Mouse (Mus musculus) ovary, postnatal 14 days (tissue): ENCODE measurements at regions not wholly inside any gene's neighbourhood (a gene's known extent, or its start where the extent isn't known, plus 50 kb on each side); places are given as distances from the start of the nearest gene placed in this dataset.

Source experiments
- DNase-seq: peaks from one replicate; pipeline ENCODE4 v3.0.0; 2022; ENCODE audit warnings: low spot score

- no peak for DNase-seq
These were observed 247.6 kb upstream of the Habp2 start for GRCm38 (mm10) chr19:56039091-56040004.

- DNase-seq, result no peak
These were observed 245.0 kb upstream of the Habp2 start for GRCm38 (mm10) chr19:56041930-56042329.

DNA sequence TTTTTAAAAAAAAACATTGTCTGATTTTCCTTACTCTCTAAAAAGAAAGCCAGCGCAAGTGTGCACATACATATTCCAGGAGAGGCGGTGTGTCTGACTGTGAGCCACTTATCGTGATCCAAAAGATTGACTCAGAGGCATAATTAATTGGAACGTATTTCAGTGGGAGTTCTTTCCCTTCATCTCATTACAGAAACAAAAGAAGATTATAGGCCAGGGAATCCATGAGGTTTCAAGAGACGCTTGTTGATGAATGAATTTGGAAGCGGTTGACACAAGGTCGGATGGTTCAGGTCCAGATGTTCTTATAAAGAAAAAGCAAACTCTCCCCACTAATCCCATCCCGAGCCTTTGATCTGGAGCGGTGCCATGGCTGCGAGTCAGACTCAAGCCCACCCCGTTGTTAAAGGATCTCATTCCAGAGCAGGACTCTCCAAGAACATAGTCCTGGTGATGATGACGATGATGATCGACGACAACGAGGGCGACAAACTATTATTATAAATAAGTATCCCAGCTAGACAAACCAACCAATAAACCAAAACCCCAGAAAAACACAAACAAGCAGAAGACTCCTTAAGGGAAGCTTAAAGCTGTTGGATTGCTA lies 240.1 kb upstream of the Habp2 start:
- no peak for DNase-seq

GRCm38 (mm10) chr19:56054186-56054585 lies 232.8 kb upstream of the Habp2 start:
- no peak for DNase-seq

- DNase-seq, result no peak
These were observed 230.5 kb upstream of the Habp2 start for GRCm38 (mm10) chr19:56056397-56056796.

DNA sequence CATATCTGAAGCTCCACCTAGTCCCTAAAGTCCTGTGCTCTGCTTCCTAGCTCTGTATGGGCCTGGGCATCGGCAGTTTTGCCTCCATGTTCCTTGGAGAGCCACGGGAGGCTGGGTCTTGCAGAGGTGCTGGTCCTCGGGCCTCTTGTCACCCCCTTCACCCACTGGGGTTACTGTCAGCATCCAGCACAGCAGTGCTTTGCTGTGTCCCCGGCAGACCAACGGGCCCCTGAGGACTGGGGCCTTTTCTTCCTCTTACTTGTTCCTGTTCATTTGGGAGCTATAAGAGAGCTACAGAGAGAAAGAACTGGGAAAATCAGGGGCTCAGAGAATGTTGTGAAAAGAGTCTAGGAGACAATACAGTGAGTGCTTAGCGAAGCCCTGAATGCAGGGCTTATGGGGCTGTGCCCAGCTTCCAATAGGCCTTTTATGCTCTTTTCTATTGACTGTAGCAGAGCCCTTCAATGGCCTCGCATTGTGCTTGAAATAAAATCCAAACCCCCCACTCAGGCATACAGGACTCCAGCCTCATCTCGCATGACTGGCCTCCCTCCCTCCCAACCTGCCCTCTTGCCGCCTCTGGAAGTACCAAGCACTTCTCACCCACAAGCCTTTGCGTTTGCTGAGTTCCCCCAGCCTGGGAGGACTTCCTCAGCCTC lies 224.9 kb upstream of the Habp2 start:
- DNase-seq, result no peak

GRCm38 (mm10) chr19:56063099-56063498 lies 223.8 kb upstream of the Habp2 start:
- no peak for DNase-seq

GRCm38 (mm10) chr19:56065730-56066129 lies 221.2 kb upstream of the Habp2 start:
- no peak for DNase-seq

DNA sequence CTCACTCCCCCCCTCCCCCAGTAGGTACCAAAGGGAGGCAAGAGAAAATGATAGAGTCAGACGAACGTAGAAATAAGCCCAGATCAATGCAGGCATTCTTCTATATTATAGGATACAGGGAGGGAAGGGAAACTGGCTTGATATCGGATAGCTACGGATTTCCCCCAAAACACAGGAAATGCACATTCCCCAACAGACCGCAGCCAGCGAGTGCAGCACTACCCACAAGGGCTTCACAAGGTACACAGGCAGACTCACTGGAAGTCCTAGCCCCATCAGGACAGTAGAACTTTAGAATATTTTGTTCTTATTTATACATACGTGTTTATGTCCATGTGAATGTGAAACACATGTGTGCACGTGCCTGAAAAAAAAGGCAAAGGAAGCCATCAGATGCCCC lies 218.8 kb upstream of the Habp2 start:
- no peak for DNase-seq

- no peak for DNase-seq
These were observed 218.1 kb upstream of the Habp2 start for GRCm38 (mm10) chr19:56068854-56069253.

GRCm38 (mm10) chr19:56069266-56069665 lies 217.7 kb upstream of the Habp2 start:
- no peak for DNase-seq

- no peak for DNase-seq
These were observed 215.6 kb upstream of the Habp2 start for GRCm38 (mm10) chr19:56071340-56071739.

- DNase-seq, result no peak
These were observed 210.8 kb upstream of the Habp2 start for GRCm38 (mm10) chr19:56076128-56076527.

DNA sequence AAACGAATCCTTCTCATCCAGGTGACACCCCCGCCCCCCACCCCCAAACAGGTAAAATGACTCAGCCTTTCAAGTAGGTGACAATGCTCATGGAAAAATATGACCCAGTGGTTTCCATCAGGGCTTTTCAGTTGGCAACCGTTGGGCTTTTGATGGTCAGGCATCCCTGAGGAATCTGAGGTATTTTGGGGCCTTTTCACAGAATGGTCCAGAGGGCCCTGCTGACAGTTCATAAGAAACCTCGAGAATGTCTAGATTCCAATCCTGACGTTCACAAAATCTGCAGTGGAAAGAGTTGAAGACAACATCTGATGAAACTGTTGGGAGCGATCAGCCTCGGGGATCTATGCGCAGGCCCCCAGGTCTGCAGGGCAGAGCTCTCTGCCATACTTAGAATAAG lies 209.4 kb upstream of the Habp2 start:
- DNase-seq, result no peak

- DNase-seq, result no peak
These were observed 200.4 kb upstream of the Habp2 start for GRCm38 (mm10) chr19:56086413-56087083.

DNA sequence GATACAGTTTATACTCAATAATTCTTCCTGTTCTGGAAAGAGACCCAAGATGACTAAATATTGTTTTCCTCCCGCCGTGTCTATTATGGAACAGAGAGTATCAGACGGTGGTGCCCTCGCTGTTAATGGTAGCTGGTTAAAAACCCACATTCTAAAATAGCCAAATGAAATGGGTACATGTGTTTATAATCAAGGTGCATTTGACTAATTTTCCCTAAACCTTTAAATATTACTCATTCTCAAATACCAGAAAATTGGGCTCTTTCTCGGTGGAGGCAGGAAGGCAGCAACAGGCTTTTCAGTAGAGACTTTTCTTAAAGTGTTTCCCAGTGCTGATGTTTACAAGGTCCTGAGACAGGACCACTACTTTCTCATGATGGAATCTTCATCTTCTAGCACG lies 199.8 kb upstream of the Habp2 start:
- no peak for DNase-seq

GRCm38 (mm10) chr19:56089795-56090375 lies 197.1 kb upstream of the Habp2 start:
- no peak for DNase-seq

DNA sequence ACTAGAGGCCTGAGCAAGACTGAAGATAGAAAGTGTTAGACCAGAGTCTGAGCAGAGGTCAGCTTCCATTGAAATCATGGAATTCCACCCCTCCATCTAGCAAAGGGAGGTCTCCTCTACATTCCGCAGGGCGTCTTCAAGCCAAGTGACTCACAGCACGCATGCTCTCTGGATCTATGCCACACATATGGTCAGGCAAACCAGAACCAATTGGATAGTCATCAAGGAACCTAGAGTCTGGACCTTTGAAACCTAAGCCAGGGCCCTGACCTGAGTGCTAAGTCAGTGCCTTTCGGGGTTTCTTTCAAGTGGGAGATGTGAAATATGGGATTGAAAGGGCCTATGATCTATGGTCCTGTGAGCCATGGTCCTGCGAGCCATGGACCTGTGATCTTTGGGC lies 195.4 kb upstream of the Habp2 start:
- no peak for DNase-seq

- DNase-seq, result no peak
These were observed 191.1 kb upstream of the Habp2 start for GRCm38 (mm10) chr19:56095873-56096272.

- no peak for DNase-seq
These were observed 187.2 kb upstream of the Habp2 start for GRCm38 (mm10) chr19:56099725-56100124.

DNA sequence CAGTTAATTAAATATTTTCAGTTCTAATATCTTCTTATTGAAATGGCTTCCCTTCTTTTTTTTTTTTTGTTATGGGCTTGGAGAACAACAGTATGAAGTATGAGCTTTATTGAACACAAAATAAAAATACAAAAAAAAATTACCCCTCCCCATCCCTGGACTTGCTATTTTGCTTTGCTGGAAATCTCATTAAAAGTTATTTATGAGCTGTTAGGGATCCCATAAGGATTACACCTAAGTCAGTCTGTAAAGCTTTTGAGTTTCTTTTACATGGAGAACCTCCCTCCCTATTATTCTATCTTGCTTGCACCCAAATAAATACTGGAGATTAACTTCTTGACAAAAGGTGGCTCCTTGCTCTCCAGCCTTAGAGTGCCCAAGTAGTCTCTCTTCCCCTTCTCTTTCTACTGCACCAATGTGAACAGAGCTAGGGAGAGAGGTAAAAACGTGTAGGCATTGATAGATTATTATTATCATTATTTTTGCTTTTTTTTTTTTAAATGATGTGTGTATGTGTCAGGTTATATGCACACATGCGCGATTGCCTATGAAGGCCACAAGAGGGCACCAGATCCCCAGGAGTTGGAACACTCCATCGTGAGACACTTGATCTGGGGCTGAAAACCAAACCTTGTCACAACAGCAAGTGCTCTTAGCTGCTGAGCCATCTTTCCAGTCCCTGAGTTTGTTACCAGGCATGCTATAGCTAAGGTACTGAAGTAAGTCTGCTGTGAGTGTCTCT lies 186.6 kb upstream of the Habp2 start:
- DNase-seq, result no peak
